Mouse (Mus musculus) limb, embryonic 14.5 days (tissue): ENCODE results near the gene Fam81b. TPM values are rescaled to one million over a fixed set of nuclear protein-coding genes. Genes with fewer than 3 reads are reported as not detected.

Experiments
- ATAC-seq: fragments of 200-750 bp; cut with Nextera tagmentation; 2 replicates; pipeline ENCODE4 v1.8.0; 2017; ENCODE audit warnings: low read depth, moderate number of reproducible peaks, moderate TSS enrichment; ENCODE audit not compliant: low FRiP score
- DNase-seq: peaks from one replicate; pipeline ENCODE4 v3.0.0-alpha.2; 2015; ENCODE audit warnings: low spot score
- H3K27ac ChIP-seq: fragments of 300-500 bp; sonication (generic); replicated peaks from 2 replicates; pipeline ENCODE4 v1.5.1; 2014; ENCODE audit warnings: low read depth, mild to moderate bottlenecking, low read length, moderate library complexity, mixed read lengths
- H3K27me3 ChIP-seq: fragments of 300-500 bp; sonication (generic); 2 replicates; pipeline ENCODE4 v1.6.1; 2014; ENCODE audit warnings: low read length, mixed read lengths; ENCODE audit not compliant: control insufficient read depth, insufficient read depth
- H3K36me3 ChIP-seq: fragments of 300-500 bp; sonication (generic); 2 replicates; pipeline ENCODE4 v1.6.1; 2014; ENCODE audit warnings: mild to moderate bottlenecking, low read length, moderate library complexity, mixed read lengths; ENCODE audit not compliant: control insufficient read depth, insufficient read depth
- H3K4me1 ChIP-seq: fragments of 300-500 bp; sonication (generic); 2 replicates; pipeline ENCODE4 v1.6.1; 2014; ENCODE audit warnings: antibody characterized with exemption, low read length, mixed read lengths; ENCODE audit not compliant: control insufficient read depth, insufficient read depth
- H3K4me2 ChIP-seq: fragments of 300-500 bp; sonication (generic); replicated peaks from 2 replicates; pipeline ENCODE4 v1.6.1; 2014; ENCODE audit warnings: low read depth, mild to moderate bottlenecking, low read length, moderate library complexity; ENCODE audit not compliant: severe bottlenecking
- H3K4me3 ChIP-seq: fragments of 300-500 bp; sonication (generic); replicated peaks from 2 replicates; pipeline ENCODE4 v1.5.1; 2014; ENCODE audit warnings: low read length
- H3K9ac ChIP-seq: fragments of 300-500 bp; sonication (generic); 2 replicates; pipeline ENCODE4 v1.6.1; 2014; ENCODE audit warnings: mild to moderate bottlenecking, low read depth, low read length, moderate library complexity; ENCODE audit not compliant: severe bottlenecking
- H3K9me3 ChIP-seq: fragments of 300-500 bp; sonication (generic); 2 replicates; pipeline ENCODE4 v1.6.1; 2016; ENCODE audit warnings: low read length; ENCODE audit not compliant: control insufficient read depth
- POLR2A ChIP-seq: fragments of 200-500 bp; IDR thresholded peaks from 2 replicates; pipeline ENCODE4 v1.8.0; 2012; ENCODE audit warnings: inconsistent platforms, mild to moderate bottlenecking, moderate library complexity, borderline replicate concordance; ENCODE audit not compliant: insufficient read depth, insufficient read length; ENCODE audit errors: extremely low read depth
- WGBS: fragments of 180-500 bp; shearing (Covaris S2); extraction: QIAGEN DNeasy Blood & Tissue Kit; methylation state at CpG from one replicate; pipeline ENCODE4 v1.1.7; 2014; 5-methylcytosine and 5-hydroxymethylcytosine counted together
- microRNA-seq: library from miRNA; unstranded; fragments of <30 nt; microRNA quantifications from one replicate; pipeline ENCODE4, GENCODE M21; 2016
- polyA plus RNA-seq, 2 experiments: library from polyadenylated mRNA; depleted of rRNA in 1 of 2; stranded (reverse) in 1 of 2; unstranded in 1 of 2; fragments of >200 nt; fragmentation: Nextera tagmentation in 1 of 2; extraction: Ambion mirVana in 1 of 2; gene quantifications; 2 replicates each; pipeline versions ENCODE4 v1.2.1 to v1.2.3; 2012 to 2014

Gene Fam81b
- polyA plus RNA-seq, 2 experiments, result not detected

DNA sequence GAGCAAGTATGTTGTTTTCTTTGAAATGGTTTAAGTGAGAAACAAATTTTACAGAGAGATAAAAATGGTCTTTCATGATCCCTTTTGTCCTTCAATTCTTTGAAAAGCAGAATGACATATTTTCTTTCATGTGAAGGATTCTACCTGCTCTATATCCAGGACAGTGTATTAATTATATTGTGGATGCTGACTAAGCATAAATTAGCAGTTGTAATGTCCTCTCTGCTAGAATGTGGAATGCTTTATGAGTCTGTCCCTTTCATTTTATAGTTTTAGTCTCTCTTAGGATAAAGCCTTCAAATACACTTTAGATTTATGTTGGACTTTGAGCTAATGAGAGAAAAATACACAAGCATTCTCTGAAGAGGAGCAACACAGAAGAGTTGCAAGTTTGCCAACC is 130.6 kb downstream of the Fam81b start:
- Histone ChIP-seq H3K36me3 (peaks cover 32% of the 10 kb centered on the region), H3K4me3 (no peak overlapping the region), H3K27me3 (no peaks in the 10 kb centered on the region), H3K4me1 (no peaks in the 10 kb centered on the region), H3K9ac (no peak overlapping the region), H3K27ac (no peak overlapping the region), H3K9me3 (peaks cover 9% of the 10 kb centered on the region), H3K4me2 (no peak overlapping the region)
- TF ChIP-seq POLR2A, result no peak
- DNase-seq (no peak), ATAC-seq (no peak)

DNA sequence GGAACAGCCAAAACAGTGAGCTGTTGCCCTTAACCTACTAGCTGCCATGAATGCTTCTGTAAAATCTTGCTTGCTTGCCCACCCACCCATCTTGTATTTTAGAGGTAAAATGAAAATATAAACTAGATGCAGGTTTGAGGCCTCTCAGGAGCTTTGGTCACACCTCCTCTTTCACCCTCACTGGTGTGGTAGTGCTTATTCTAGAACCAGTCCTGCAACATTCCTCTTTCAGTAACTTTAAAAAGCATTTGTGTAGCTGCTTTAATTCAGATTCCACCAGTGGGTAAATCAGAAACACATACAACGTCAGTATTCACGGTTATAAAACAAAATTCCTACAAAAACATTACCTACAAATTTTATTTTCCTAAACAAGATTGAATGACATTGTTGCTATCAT is 144.3 kb downstream of the Fam81b start:
- Histone ChIP-seq H3K27ac (no peak overlapping the region), H3K4me3 (no peak overlapping the region), H3K27me3 (no peaks in the 10 kb centered on the region), H3K4me1 (no peaks in the 10 kb centered on the region), H3K36me3 (peaks cover 57% of the 10 kb centered on the region), H3K9ac (no peak overlapping the region), H3K9me3 (no peaks in the 10 kb centered on the region), H3K4me2 (no peak overlapping the region)
- WGBS, result 84% methylated on average over 2 of the region's 2 CpGs
- DNase-seq, result peak; percentile 16
- no peak for TF ChIP-seq POLR2A
- no peak for ATAC-seq

DNA sequence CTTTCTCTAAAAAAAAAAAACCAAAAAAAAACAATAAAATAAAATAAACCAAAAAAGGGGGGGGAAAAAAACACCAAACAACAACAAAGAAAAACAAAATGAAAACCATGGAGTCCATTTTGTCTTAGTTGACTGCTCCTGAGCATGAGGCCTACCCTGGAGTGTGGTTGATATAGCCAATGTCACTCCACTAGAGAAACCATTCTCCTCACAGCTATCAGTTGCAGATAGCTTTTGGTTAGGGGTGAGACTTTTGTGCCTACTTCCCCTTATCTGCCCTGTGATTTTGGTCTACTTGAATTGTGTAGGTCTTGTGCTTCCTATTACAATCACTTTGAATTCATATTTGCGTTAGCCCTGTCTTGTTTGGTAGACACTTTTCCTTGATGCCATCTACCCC is 147.4 kb downstream of the Fam81b start:
- Histone ChIP-seq H3K4me3 (no peak overlapping the region), H3K9me3 (no peaks in the 10 kb centered on the region), H3K27me3 (no peaks in the 10 kb centered on the region), H3K4me1 (no peaks in the 10 kb centered on the region), H3K36me3 (peaks cover 66% of the 10 kb centered on the region), H3K4me2 (no peak overlapping the region), H3K9ac (no peak overlapping the region), H3K27ac (no peak overlapping the region)
- ATAC-seq, result no peak
- TF ChIP-seq POLR2A, result no peak
- no peak for DNase-seq
- WGBS, result 97% methylated on average over 1 of the region's 1 CpGs

DNA sequence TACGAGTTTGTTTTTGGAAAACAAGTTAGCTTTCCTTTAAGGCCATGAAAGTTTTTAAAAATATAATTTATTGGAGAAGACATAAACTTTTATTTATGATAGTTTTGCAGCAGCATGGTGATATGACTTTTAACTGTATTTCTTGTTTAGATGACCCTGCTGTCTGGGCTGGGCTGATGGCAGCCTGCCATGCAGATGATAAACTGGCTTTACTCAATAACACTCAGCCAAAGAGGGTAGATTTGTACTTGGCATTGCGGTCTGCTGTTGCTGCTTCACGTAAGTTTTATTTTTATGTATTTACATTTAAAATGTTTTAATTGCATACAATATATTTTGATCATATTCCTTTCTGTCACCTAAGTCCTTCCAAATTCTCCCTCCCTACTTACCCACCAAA is 147.8 kb downstream of the Fam81b start:
- H3K4me3 ChIP-seq, result no peak overlapping the region
- no peak overlapping the region for H3K27ac ChIP-seq
- 90% methylated on average over 3 of the region's 3 CpGs for WGBS
- H3K4me2 ChIP-seq, result no peak overlapping the region
- no peak for TF ChIP-seq POLR2A
- no peaks in the 10 kb centered on the region for H3K4me1 ChIP-seq
- H3K27me3 ChIP-seq, result no peaks in the 10 kb centered on the region
- H3K9ac ChIP-seq, result no peak overlapping the region
- DNase-seq (no peak), ATAC-seq (no peak)
- no peaks in the 10 kb centered on the region for H3K9me3 ChIP-seq
- H3K36me3 ChIP-seq, result peaks cover 63% of the 10 kb centered on the region

Small RNAs within 50 kb of the gene (microRNA-seq; reads per million reads assigned to microRNA genes)
- gene Gm24025, result not detected

Other genes with a start within 250 kb of the Fam81b start
- gene Gpr150, start 248.1 kb downstream of the Fam81b start, polyA plus RNA-seq (2012; rRNA removed), result 0.04 and 0.05 TPM in 2 replicates
- gene Gpr150, start 248.1 kb downstream of the Fam81b start, polyA plus RNA-seq (2014; fragmentation: Nextera tagmentation; extraction: Ambion mirVana), result 0.08 TPM in 1 of 2 replicates, not detected in the other
- 8.9 and 10.1 TPM in 2 replicates for gene Arsk, start 206.4 kb downstream of the Fam81b start, polyA plus RNA-seq (2012; rRNA removed)
- gene Arsk, start 206.4 kb downstream of the Fam81b start, polyA plus RNA-seq (2014; fragmentation: Nextera tagmentation; extraction: Ambion mirVana), result 10.4 and 10.8 TPM in 2 replicates
- 17.9 and 20.5 TPM in 2 replicates for gene Ttc37, start 206.3 kb downstream of the Fam81b start, polyA plus RNA-seq (2012; rRNA removed)
- gene Ttc37, start 206.3 kb downstream of the Fam81b start, polyA plus RNA-seq (2014; fragmentation: Nextera tagmentation; extraction: Ambion mirVana), result 21.5 and 22.3 TPM in 2 replicates
- 0.37 and 0.44 TPM in 2 replicates for gene Mctp1, start 79.5 kb upstream of the Fam81b start, polyA plus RNA-seq (2012; rRNA removed)
- 0.59 TPM in 2 replicates for gene Mctp1, start 79.5 kb upstream of the Fam81b start, polyA plus RNA-seq (2014; fragmentation: Nextera tagmentation; extraction: Ambion mirVana)